Mouse (Mus musculus) frontal cortex, adult (tissue): ENCODE results near the gene Sept3.
"Not testable (repeated sequence)": the region's sequence is repeated elsewhere in the genome, so short reads cannot be mapped to it uniquely, and the experiment has no call there.

Source experiments
- ATAC-seq: cut with Nextera tagmentation; 2 replicates; pipeline ENCODE4 v1.9.2; 2017; ENCODE audit warnings: mild to moderate bottlenecking, moderate library complexity, mixed read lengths; ENCODE audit not compliant: low TSS enrichment

The Sept3 gene

DNA sequence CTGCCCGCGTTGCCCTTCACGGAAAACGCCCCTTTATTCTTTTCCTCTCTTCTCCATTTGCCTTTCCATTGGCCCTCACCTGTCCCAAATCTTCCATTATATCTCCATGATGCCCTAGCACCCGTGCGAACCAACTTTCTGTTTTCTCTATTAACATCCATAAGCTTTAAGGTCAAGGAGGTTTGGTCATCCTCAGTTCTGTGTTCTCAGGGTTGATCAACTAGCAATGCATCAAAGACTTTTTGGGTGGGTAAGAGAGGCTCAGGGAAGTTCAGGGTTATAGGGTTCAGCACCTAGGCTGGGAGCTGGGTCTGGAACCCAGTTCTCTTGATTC lies at the start of gene Sept3:
TSS of gene Sept3 (plus strand) at position 301 of the 334 bp plus-strand sequence.
- no peak for ATAC-seq

DNA sequence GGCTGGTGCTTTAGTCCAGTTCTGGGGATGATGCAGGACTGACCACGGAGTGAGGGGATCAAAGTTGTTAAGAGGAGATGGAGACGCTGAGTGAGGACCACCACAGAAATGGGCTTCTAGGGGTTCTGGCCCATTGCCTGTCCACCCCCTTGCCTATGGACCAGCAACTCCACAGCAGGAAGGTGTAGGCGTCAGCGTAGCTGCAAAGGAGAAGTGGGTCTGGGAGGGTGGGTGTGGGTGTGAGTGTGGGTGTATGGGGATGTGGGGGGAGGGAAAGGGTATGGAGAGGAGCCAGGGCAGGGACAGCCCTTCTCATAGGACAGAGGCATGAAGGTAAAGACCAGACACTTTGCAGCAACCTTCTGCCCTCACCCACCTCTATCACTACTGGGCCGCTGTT lies 48.9 kb upstream of the Sept3 start:
- no peak for ATAC-seq

DNA sequence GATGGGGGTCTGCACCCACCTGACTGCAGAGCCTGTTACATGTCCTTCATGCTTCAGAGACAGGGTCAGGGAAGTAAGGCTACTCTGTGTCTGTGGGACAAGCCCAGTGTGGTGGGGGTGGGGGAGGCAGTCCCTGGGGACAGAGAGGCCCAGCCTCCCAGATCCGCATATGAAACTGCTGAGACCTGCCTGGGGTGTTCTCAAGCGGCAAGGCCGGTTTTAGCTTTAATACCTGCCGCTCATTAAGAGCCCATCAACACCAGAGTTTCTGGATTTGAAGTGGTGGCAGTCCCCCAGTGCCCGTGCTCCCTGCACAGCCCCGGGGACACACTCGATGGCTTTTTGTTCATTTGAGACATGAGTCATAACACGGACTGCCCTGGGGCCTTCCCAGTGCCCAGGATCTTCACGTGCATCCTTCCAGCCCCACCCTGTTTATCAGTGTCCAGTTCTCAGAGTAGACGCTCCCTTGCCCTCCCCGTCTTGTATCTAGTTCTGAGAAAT lies 45.1 kb upstream of the Sept3 start:
- ATAC-seq: no peak

DNA sequence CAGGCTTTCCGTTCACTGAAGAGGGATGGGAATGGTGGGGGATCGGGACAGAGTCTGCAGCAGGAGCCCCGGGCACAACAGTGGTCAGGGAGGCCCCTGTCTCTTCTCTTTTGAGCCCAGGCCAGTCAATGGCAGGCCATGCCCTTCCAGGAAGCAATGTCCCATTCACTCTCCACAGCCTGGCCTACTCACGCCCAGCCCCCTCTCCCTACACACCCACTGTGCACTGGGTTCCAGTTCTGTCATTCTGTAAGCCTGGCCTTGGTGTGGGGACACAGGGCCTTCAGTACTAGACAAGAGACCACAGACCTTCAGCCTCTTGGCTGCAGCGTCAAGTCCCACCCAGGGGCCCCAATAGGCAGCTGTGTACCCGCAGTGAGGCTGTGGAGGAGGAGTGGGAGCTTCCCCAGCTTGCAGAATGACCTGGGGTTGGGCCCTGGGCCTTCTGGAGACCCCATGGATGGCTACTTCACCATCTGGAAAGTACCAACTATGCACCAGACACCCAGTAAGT lies 44.5 kb upstream of the Sept3 start:
- ATAC-seq: no peak

DNA sequence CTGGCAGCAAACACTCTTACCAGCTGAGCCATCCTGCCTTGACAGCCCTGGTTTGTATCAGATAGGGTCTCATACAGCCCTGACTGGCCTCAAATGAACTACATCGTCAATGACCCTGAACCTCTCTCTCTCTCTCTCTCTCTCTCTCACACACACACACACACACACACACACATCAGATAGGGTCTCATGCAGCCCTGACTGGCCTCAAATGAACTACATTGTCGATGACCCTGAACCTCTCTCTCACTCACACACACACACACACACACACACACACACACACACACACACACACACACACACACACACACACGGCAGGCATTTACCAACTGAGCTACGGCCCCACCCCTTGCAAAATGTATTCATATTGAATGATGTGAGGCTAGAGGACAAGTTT lies 43.6 kb upstream of the Sept3 start:
- no peak for ATAC-seq

DNA sequence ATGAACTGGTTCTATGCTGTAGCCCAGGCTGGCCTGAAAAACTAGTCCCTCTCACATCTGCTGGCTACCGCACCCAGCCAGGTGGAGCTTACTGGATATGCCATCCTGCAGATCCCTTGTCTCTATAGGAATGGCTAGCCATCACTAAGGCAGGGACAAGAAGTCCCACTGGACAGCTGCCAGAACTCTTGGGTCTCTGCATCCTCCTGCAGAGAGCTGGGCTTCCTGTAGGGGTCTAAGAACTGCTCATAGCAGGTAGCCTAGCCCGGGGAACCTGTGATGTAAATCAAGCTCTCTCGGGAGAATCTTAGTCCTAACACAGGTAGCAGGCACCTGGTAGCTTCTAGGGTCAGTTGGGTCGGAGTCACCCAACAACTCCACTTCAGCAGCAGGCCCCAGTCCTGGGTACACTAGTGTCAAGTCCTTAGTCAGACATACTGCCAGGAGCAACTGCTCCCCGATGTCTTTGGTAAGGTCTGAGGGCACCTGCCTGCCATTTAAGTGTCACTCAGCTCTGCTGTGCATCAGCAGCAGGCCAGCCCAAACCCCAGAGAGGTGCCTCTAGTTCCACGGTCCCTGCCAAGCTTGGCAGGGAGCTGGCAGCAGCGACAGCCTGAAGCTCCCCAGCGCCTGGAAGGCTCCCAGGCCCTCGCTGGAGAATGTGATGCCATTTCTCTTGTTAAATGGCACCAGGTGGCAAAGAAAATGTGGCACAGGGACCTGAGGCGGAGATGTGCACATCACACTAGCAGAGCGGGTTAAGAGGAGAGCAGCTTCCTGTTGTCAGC lies 42.9 kb upstream of the Sept3 start:
- peak; percentile 56; the same call in 1 of the 2 replicates for ATAC-seq

DNA sequence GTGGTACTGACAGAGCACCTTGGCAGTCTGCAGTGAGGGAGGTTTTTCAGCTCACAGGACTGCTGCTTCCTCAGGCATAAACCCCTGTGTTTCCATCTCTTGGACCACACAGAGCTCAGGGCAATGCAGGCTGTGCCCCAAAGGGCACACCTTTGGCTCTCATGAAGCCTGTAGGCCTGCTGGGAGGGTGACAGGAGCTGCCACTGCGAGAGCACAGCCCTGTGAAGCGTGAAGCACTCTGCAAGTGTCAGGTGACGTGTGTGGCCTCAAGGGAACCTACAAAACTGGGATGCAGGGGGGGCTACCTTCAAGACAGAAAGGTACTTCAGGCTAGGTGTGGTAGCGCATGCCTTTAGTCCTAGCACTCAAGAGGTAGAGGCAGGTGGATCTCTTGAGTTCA lies 42.0 kb upstream of the Sept3 start:
- no peak for ATAC-seq

DNA sequence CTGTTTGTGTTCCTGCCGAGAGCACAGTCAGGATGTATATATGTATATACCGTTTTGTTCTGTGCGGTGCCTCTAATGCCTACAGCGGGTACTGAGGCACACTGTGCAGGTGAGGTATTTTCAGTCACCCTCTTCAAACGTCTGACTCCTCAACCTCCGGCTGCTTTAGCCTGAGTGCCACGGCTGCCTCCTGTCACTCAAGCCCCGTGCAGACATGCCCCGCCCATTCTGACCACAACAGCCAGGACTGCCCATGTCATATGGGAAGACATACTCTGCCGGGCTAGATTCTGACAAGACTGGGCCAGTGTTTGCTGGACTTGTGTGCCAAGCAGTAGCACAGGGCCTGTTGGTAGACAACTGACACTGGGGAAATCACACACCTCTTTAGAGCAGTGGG lies 39.0 kb upstream of the Sept3 start:
- no peak for ATAC-seq

DNA sequence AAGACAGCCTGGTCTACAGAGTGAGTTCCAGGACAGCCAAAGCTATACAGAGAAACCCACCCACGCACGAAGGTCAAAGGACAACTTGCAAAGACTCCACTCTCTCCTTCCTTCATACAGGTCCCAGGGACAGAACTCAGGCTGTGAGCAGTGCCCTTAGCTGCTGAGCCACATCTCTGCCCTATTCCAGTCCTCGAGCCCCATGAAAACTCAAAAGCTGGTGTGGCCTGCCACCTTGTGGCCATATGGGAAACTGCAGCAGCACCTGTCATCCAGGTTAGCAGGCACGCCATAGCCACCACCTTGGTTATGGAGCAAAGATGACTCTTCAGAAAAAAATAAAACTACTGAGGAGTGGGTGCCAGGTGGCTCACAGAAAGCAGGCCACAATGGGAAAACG lies 38.1 kb upstream of the Sept3 start:
- peak; percentile 75 for ATAC-seq

DNA sequence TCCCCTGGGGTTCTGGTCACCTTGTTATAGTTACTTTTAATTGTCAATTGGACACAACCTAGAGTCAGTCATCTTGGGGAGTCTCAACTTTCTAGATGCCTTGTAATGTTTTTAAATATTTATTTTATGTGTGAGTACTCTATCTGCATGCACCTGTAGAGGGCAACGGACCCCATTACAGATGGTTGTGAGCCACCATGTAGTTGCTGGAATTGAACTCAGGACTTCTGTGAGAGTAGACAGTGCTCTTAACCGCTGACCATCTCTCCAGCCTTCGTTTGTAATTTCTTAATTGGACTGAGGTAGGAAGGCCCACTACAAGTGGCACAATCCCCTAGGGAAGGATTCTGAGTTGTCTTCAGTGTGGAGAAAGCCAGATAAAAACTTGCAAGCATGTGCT lies 31.4 kb upstream of the Sept3 start:
- ATAC-seq: no peak

DNA sequence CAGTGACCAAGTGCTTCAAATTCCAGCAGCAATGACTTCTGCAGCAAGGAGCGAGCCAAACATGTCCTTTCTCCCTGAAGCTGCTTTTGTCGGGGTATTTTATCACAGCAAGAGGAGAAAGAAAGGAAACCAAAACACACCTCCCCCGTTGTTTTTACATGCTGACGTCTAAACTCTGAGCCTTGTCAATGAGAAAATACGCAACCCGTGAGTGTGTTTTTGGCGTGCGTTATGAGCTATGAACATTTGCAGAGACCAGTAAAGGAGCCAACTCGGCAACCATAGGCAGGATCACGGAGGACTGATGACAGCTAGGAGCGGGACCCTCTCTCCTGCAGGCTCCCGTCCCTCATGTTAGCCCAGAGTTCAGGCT lies 31.0 kb upstream of the Sept3 start:
- peak; percentile 43 for ATAC-seq

DNA sequence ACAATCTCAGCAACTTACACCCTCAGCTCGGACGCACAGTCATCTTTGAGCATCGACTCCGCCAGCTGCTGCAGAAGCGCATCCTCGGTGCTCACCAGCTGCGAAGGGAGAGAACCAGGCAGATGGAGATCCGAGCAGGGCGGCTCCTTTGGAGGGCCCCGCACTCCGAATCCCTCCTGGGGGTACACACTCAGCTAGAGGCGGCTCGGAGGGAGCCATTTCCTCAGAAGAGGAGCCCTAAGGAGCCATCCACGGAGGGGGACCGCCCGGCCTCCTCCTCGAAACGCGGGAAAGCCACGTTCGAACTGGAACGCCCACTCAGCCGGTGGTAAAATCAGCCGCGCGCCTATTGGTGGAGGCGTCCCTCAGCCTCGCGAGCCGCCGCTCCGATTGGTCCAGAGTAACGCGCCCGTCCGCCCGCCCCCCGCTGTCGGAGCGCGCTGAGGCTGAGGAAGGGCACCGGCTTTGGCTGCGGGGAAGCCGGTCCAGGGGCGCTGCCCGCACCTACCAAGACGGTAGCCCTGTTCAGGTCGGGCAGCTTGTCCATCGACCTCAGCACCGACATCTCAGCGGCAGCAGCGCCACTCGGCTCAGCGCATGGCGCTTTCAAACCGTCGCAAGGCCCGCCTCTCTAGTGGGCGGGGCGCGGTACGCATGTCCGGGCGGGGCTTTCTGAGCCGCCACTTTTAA lies 30.4 kb upstream of the Sept3 start, which contains the start of gene Cenpm:
TSS of gene Cenpm (minus strand) at position 634 of the 690 bp plus-strand sequence.
- peak; percentile 99 for ATAC-seq

DNA sequence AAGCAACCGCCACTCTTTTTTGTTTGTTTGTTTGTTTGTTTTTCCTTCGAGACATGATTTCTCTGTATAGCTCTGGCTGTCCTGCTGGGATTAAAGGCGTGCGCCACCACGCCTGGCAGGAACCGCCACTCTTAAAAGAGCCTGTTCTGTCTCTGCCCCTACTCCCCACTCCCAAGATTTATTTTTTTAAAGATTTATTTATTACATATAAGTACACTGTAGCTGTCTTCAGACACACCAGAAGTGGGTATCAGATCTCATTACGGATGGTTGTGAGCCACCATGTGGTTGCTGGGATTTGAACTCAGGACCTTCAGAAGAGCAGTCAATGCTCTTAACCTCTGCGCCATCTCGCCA lies 29.9 kb upstream of the Sept3 start:
- not testable (repeated sequence) for ATAC-seq

DNA sequence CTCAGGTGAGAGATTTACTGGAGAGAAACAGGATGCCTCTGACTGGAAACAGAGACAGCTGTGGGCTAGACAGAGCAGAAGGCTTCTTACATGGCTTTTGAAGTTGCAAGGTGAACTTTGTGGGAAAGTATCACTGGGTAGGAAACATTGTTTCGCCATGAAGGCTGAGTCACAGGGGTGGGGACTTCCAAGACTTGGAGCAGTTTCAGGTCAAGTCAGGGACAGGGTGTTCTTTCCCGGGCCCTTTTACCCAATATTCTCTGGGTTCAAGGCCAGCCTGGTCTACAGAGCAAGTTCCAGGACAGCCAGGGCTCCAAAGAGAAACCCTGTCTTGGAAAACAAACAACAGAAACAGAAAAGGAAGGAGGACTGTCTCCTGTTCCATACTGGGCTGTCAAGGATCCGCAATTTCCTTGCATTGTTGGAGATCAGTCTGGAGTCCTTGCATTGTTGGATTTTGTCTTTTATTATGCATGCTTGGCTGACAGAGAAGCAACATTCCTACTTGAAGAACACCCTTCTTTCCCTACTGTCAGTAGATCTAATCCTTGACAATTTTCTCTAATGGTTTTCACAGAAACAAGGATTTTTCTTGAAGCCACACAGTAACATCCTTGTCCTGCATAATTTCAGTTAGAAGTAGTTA lies 27.4 kb upstream of the Sept3 start:
- no peak for ATAC-seq

DNA sequence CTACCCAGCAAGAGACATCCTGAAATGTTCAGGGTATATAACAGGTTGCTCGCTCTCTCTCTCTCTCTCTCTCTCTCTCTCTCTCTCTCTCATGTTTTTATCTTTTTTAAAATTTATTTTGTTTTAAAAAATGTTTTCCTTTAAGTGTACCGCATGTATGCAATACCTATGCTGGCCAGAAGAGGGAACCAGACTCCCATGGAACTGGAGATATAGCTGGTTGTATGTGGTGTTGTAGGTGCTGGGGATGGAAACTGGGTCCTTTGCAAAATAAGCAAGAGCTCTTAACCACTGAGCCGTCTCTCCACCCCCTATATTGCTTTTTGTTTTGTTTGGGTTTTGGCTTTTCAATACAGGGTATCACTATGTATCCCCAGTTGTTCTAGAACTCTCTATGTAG lies 23.1 kb upstream of the Sept3 start:
- ATAC-seq: no peak

DNA sequence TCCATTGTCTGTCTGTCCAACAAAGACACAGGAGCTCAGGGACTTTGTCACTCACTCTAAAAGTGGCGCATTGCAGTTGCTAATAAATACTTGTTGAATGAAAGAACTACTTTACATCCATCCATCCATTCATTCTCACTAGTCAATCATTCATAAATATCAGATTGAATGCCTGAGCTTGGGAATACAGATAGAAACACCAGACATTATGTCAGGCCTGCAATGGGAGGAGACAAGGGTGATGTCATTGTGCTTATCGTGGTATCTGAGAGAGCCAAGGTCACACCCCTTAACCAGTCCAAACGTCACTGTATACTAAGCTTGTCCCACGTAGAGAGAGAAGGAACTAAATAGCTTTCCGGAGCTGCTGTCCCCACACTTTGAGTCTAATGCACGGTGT lies 22.6 kb upstream of the Sept3 start, which contains the start of gene 1500009C09Rik:
TSS of gene 1500009C09Rik (plus strand) at position 301 of the 400 bp plus-strand sequence.
- no peak for ATAC-seq

DNA sequence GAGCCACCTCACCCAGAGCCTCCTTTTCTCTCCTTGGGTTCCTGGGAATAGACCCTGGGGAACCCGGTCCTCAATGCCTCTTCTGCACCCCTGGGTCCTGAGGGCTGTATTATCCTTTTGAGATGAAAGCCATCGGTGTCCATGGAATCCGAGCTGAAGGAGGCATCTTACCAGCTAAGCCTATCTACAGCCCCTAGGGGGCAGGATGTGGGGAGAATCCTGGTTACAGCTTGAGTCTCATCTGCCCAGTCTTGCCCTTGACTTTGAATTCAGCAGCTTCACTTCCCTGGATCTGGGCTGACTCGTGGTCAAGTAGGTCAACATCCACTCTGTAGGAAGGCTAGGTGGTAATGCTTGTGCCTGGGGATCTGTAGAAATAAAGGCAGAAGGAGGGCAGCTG lies 19.4 kb upstream of the Sept3 start:
- peak; percentile 55 for ATAC-seq

DNA sequence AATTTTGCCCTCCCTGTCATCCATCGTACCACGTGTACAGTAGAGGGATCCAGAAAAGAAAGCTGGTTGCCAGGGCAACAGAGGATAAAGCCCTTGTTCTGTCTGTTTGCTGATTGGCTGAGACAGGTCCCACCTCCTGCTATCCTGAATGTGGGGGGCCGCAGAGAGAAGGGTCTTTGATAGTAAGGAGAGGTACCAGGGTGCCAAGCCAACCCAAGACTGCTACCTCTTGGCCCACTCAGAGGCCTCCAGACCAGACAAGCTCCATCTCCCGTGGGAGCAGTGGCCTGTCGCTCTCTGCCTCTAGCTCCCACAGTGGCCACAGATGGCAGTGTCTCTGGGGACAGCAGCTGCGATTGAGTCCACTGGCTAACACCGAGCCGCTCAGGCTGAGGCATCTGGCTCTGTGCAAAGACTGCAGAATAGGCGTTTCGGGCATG lies 18.7 kb upstream of the Sept3 start:
- ATAC-seq: peak; percentile 87

DNA sequence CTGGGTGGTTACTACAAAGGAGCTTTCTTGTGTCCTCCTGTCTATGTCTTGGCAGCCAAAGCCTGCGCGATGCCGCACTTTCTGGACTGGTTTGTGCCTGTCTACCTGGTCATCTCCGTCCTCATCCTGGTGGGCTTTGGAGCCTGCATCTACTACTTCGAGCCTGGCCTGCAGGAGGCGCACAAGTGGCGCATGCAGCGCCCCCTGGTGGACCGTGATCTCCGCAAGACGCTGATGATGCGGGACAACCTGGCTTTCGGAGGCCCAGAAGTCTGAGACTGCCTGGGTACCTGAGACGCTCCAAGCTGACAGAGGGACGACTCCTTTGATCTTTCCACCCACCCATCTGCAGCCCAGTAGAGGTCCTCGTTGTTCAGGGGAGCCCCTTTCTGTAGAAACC lies 15.2 kb upstream of the Sept3 start:
- ATAC-seq: no peak

DNA sequence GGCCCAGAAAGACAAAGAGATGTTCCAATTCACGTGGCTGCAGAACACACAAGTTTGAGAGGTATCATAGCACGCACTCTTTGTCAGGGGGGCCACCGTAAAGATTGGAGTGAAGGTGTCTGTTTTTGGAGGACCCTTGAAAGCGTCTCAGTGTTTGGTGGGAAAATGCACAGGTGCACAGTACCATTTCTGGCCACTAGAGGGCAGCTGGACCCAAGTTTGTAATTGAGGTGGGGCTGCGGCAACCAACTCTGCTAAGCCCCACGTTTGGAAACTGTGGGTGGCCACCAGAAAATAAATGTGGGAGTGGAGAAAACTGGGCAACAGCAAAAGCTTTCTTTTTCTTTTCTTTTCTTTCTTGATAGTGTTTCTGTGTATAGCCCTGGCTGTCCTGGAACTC lies 8.3 kb upstream of the Sept3 start:
- no peak for ATAC-seq

DNA sequence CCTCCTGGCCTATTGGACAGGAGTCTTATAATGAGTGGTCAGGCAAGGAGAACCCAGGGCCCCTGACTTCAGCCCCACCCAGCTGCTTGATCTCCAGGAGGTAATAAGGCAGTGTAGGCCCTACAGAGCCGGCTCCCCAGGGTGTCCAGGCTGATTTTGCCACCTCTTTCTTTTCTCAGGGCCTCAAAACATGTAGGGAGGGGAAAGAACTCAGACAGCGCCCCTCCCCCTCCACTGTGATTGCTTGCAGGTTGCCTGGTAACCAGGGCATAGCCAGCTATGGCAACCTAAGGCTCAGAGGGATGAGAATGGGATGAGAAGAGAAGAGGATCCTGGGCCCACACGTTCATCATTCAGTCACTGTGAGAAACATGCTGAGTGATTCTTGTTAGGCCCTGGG lies 6.5 kb upstream of the Sept3 start:
- ATAC-seq: no peak

DNA sequence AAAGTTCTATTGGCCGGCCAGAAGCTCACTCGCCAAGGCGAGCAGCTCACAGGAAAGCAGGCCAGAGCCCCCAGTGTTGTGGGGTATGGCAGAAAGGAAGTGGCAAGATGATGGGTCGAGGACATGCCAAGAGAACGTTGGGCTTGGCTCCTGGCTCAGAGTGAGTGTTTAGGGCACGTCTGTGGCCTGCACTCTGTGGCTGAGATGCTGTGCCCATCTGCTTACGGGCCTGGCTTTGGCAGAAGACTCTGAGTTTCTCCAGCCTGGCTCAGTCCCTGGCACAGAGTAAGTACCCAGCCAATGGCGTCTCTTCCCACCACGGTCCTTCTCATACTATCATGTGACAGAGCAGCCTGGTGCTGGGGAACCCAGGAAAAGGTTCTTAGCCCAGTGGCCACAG lies 5.9 kb upstream of the Sept3 start:
- no peak for ATAC-seq

DNA sequence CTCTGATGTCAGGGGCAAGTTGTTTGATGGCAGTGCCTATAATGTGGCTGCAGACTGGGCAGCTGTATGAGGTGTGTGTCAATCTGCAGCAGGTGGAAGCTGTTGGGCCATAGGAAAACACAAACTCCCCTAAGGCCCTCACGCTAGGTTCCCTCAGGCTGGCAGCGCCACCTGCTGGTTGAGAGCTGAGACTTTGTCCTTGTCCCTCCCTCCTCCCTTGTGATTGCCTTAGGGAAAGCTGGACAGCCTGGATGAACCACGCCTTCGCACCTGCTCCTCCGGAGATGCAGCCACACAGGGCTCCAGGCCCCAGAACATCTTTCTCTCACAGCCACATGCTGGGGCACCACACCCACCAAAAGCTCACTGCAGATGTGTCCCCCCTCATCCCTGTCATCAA lies 3.5 kb upstream of the Sept3 start:
- ATAC-seq: peak; percentile 67
